Mouse (Mus musculus) hindbrain, postnatal 0 days (tissue): Measurements from ENCODE around the gene Fchsd2. TPM values are rescaled to one million over a fixed set of nuclear protein-coding genes. Genes with fewer than 3 reads are reported as not detected.

Experiments used
- ATAC-seq: fragments of 200-750 bp; cut with Nextera tagmentation; 2 replicates; pipeline ENCODE4 v1.8.0; 2017; ENCODE audit warnings: mild to moderate bottlenecking, moderate TSS enrichment, moderate library complexity
- DNase-seq: peaks from one replicate; pipeline ENCODE4 v3.0.0-alpha.2; 2015; ENCODE audit warnings: low spot score
- H3K27ac ChIP-seq: fragments of 300-500 bp; sonication (generic); 2 replicates; pipeline ENCODE4 v1.5.1; 2014; ENCODE audit warnings: mild to moderate bottlenecking
- H3K27me3 ChIP-seq: fragments of 300-500 bp; sonication (generic); 2 replicates; pipeline ENCODE4 v1.6.1; 2014; ENCODE audit warnings: low read length, mixed read lengths; ENCODE audit not compliant: insufficient read depth
- H3K36me3 ChIP-seq: fragments of 300-500 bp; sonication (generic); 2 replicates; pipeline ENCODE4 v1.6.1; 2014; ENCODE audit warnings: low read length, mixed read lengths; ENCODE audit not compliant: insufficient read depth
- H3K4me1 ChIP-seq: fragments of 300-500 bp; sonication (generic); 2 replicates; pipeline ENCODE4 v1.6.1; 2014; ENCODE audit warnings: antibody characterized with exemption, low read length, mixed read lengths; ENCODE audit not compliant: insufficient read depth
- H3K4me2 ChIP-seq: fragments of 300-500 bp; sonication (generic); 2 replicates; pipeline ENCODE4 v1.6.1; 2014; ENCODE audit warnings: low read depth, mild to moderate bottlenecking, low read length, moderate library complexity, mixed read lengths
- H3K4me3 ChIP-seq: fragments of 300-500 bp; sonication (generic); 2 replicates; pipeline ENCODE4 v1.5.1; 2014; ENCODE audit warnings: low read length
- H3K9ac ChIP-seq: fragments of 300-500 bp; sonication (generic); replicated peaks from 2 replicates; pipeline ENCODE4 v1.6.1; 2014; ENCODE audit warnings: mild to moderate bottlenecking, low read length, moderate library complexity, mixed read lengths
- H3K9me3 ChIP-seq: fragments of 300-500 bp; sonication (generic); 2 replicates; pipeline ENCODE4 v1.6.1; 2016; ENCODE audit warnings: low read length, mixed read lengths
- CTCF ChIP-seq: IDR thresholded peaks from 2 replicates; pipeline ENCODE4 v1.5.1; 2016; ENCODE audit warnings: antibody characterized with exemption, control low read depth, low read depth
- WGBS: fragments of 180-500 bp; shearing (Covaris S2); extraction: QIAGEN DNeasy Blood & Tissue Kit; methylation state at CpG from one replicate; pipeline ENCODE4 v1.1.7; 2014; 5-methylcytosine and 5-hydroxymethylcytosine counted together
- polyA plus RNA-seq: library from polyadenylated mRNA; unstranded; fragments of >200 nt; fragmentation: Nextera tagmentation; extraction: Ambion mirVana; gene quantifications from 2 replicates; pipeline ENCODE4 v1.2.1, GENCODE M21; 2015
- total RNA-seq: library from RNA; depleted of rRNA; stranded (reverse); fragments of >200 nt; gene quantifications from 2 replicates; pipeline ENCODE4 v1.2.3, GENCODE M21; 2014; rRNA removed

The Fchsd2 gene
- total and polyA plus RNA-seq, 2 experiments from 2014 or later = 34.2 to 43.1 TPM

- Histone ChIP-seq H3K9me3 (no peaks in the 10 kb centered on the region), H3K4me1 (peaks cover 19% of the 10 kb centered on the region; the same call in 1 of the 2 replicates), H3K9ac (no peak overlapping the region), H3K36me3 (no peaks in the 10 kb centered on the region), H3K4me2 (no peak overlapping the region), H3K27ac (no peak overlapping the region), H3K27me3 (no peaks in the 10 kb centered on the region), H3K4me3 (no peak overlapping the region)
- no peak for TF ChIP-seq CTCF
- WGBS = 64% methylated on average over 10 of the region's 10 CpGs
- 0 out of 2 replicates have a peak, but pooled peaks have one; percentile 25 for ATAC-seq
- no peak for DNase-seq
Observed at GRCm38 (mm10) chr7:101330074-101330840, 237.6 kb downstream of the Fchsd2 start.

DNA sequence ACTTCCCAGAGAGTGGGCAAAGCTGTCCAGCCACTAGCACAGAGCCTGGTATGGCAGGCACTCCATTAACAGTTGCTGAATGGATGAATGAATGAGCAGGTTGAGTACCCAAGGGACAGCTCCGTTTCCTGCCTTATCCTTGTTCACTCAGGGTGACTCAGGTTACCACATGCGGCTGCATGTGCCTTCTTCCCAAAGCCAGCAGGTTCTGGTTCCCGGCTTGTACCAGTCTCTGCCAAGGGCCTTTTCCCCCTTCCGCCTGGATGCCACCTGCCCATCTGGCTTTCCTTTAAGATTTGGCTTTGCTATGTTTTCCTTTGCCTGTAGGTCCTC lies 238.1 kb downstream of the Fchsd2 start:
- 50% methylated on average over 4 of the region's 4 CpGs for WGBS
- no peak for TF ChIP-seq CTCF
- H3K9me3 ChIP-seq = no peaks in the 10 kb centered on the region
- no peak overlapping the region for H3K4me2 ChIP-seq
- H3K27ac ChIP-seq = no peak overlapping the region
- no peaks in the 10 kb centered on the region for H3K36me3 ChIP-seq
- H3K4me1 ChIP-seq = peaks cover 19% of the 10 kb centered on the region; the same call in 1 of the 2 replicates
- H3K9ac ChIP-seq = no peak overlapping the region
- no peaks in the 10 kb centered on the region for H3K27me3 ChIP-seq
- DNase-seq (peak; percentile 10), ATAC-seq (no peak)
- H3K4me3 ChIP-seq = no peak overlapping the region

GRCm38 (mm10) chr7:101332045-101332831 lies 239.6 kb downstream of the Fchsd2 start:
- H3K4me1 ChIP-seq = peaks cover 19% of the 10 kb centered on the region; the same call in 1 of the 2 replicates
- WGBS = 78% methylated on average over 5 of the region's 5 CpGs
- no peaks in the 10 kb centered on the region for H3K9me3 ChIP-seq
- TF ChIP-seq CTCF = no peak
- no peak overlapping the region for H3K9ac ChIP-seq
- no peak overlapping the region for H3K4me3 ChIP-seq
- no peaks in the 10 kb centered on the region for H3K36me3 ChIP-seq
- DNase-seq (no peak), ATAC-seq (no peak)
- no peak overlapping the region for H3K4me2 ChIP-seq
- H3K27me3 ChIP-seq = no peaks in the 10 kb centered on the region
- no peak overlapping the region for H3K27ac ChIP-seq

Other genes with a start within 250 kb of the Fchsd2 start
- gene Relt, start 229.4 kb upstream of the Fchsd2 start, total RNA-seq = 10.5 and 12.2 TPM in 2 replicates
- gene Relt, start 229.4 kb upstream of the Fchsd2 start, polyA plus RNA-seq = 5.0 and 6.2 TPM in 2 replicates
- 72.3 and 74.5 TPM in 2 replicates for gene Arhgef17, start 160.8 kb upstream of the Fchsd2 start, total RNA-seq
- 8.1 and 10.1 TPM in 2 replicates for gene Arhgef17, start 160.8 kb upstream of the Fchsd2 start, polyA plus RNA-seq
- gene P2ry6, start 118.2 kb upstream of the Fchsd2 start, total RNA-seq = 1.5 and 3.5 TPM in 2 replicates
- gene P2ry6, start 118.2 kb upstream of the Fchsd2 start, polyA plus RNA-seq = 3.4 and 3.6 TPM in 2 replicates
- gene P2ry2, start 80.0 kb upstream of the Fchsd2 start, total RNA-seq = 0.07 and 0.52 TPM in 2 replicates
- gene P2ry2, start 80.0 kb upstream of the Fchsd2 start, polyA plus RNA-seq = 0.51 and 0.95 TPM in 2 replicates
- 16.9 and 49.3 TPM in 2 replicates for gene Atg16l2, start 209.4 kb downstream of the Fchsd2 start, total RNA-seq
- 18.8 and 20.6 TPM in 2 replicates for gene Atg16l2, start 209.4 kb downstream of the Fchsd2 start, polyA plus RNA-seq
- gene Stard10, start 224.2 kb downstream of the Fchsd2 start, total RNA-seq = 39.3 and 53.4 TPM in 2 replicates
- 17.2 and 20.1 TPM in 2 replicates for gene Stard10, start 224.2 kb downstream of the Fchsd2 start, polyA plus RNA-seq